Mouse (Mus musculus): ENCODE results near the gene Rcor2. TPM values are rescaled to one million over a fixed set of nuclear protein-coding genes. Genes with fewer than 3 reads are reported as not detected.

The Rcor2 gene
- polyA plus RNA-seq, 2 experiments from 2014 or later: 0.42 TPM; not detected in 1

DNA sequence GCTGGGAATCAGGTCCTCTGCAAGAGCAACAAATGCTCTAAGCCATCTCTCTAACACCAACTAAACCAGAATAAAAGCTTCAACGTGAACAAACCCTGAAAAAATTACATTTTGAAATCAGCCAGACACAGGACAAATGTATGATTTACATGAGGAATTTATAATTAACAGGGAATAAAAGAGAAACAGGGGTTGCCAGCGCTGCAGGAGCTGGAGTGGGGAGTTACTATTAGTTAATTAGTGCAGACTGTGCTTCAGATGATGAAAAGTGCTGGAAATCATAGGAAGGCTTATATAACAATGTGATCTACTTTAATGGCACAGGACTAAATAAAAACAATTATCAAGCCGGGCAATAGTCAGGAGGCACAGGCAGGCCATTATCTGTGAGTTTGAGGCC, 54.3 kb downstream of the Rcor2 start:
- ATAC-seq: no peak

Other genes starting within 250 kb of the Rcor2 start
- 100 to 1,000 TPM; 272 to 479 TPM for gene Fermt3, start 247.9 kb upstream of the Rcor2 start, polyA plus RNA-seq (2017; shearing (Covaris generic))
- 100 to 1,000 TPM; 117 to 119 TPM for gene Stip1, start 227.4 kb upstream of the Rcor2 start, polyA plus RNA-seq (2017; shearing (Covaris generic))
- gene Macrod1, start 210.5 kb upstream of the Rcor2 start, polyA plus RNA-seq (2017; shearing (Covaris generic)): 1 to 10 TPM in 1 of 2 experiments, not detected in 1; 2.3 TPM
- gene Flrt1, start 161.6 kb upstream of the Rcor2 start, polyA plus RNA-seq (2017; shearing (Covaris generic)): under 1 TPM in 1 of 2 experiments, not detected in 1; 0.22 TPM
- 100 to 1,000 TPM; 157 to 198 TPM for gene Otub1, start 61.0 kb upstream of the Rcor2 start, polyA plus RNA-seq (2017; shearing (Covaris generic))
- gene Cox8a, start 49.7 kb upstream of the Rcor2 start, polyA plus RNA-seq (2017; shearing (Covaris generic)): 100 to 1,000 TPM; 223 to 296 TPM
- 10 to 100 TPM; 21.9 to 26.8 TPM for gene Naa40, start 26.1 kb upstream of the Rcor2 start, polyA plus RNA-seq (2017; shearing (Covaris generic))
- 10 to 100 TPM; 53.0 to 75.8 TPM for gene Mark2, start 74.5 kb downstream of the Rcor2 start, polyA plus RNA-seq (2017; shearing (Covaris generic))
- gene Spindoc, start 115.7 kb downstream of the Rcor2 start, polyA plus RNA-seq (2017; shearing (Covaris generic)): 1 to 10 TPM; 3.5 to 4.1 TPM
- under 1 TPM in 1 of 2 experiments, not detected in 1; 0.12 TPM for gene 2700081O15Rik, start 150.3 kb downstream of the Rcor2 start, polyA plus RNA-seq (2017; shearing (Covaris generic))
- 10 to 100 TPM; 26.8 to 33.7 TPM for gene Rtn3, start 216.0 kb downstream of the Rcor2 start, polyA plus RNA-seq (2017; shearing (Covaris generic))
- gene Atl3, start 226.7 kb downstream of the Rcor2 start, polyA plus RNA-seq (2017; shearing (Covaris generic)): 10 to 100 TPM; 20.8 to 22.4 TPM